Mouse (Mus musculus) megakaryocyte-erythroid progenitor cell, adult 5 weeks (primary cell): ENCODE measurements around the gene Olfr1406. TPM values are rescaled to one million over a fixed set of nuclear protein-coding genes. Genes with fewer than 3 reads are reported as not detected.

ENCODE experiments used
- polyA plus RNA-seq: library from polyadenylated mRNA; stranded (reverse); fragments of >175 nt; gene quantifications from 2 replicates; pipeline ENCODE4 v1.2.3, GENCODE M21; 2012

Gene Olfr1406
- not detected in 2 replicates for polyA plus RNA-seq

DNA sequence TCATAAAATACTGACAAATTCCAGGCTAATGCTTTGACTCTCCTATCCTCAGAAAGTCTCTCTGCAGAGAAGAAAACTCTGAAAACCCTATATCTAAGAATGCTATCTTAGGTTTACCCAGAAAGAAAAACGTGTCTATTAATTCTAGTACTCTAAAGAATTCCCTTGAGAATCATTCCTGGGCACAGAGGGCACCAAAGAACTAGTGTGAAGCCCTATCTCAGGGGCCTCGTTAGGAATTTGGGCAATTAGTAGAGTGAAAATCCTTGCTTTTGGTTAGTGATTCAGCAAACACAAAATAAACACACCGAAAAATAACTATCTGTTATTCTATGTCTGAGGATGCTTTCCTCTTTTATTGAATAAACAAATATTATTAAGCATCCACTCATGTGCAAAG, at the start of gene Olfr1406:
Gene Olfr1406 (minus strand): TSS at position 101 of the 400 bp plus-strand sequence.

DNA sequence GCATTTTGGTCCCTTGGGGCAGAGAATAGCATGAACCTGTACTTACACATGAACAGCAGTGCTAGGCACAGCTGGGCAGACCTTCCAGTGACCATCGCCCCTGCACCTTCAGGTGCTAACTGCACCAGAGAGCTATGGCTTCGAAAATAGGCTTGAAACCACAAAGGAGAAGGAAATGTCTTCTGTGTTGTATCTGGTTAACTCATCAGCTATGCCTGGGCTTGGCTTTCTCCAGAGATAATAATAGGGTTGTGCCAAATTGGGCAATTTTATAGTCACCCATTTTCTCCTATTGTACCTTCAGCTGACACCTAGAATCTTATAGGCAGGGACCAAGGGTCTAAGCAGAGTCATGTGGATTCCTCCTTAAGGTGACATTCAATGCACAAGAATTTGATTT, 36.6 kb upstream of the Olfr1406 start, which contains the start of gene Fcer1a:
Gene Fcer1a (minus strand): TSS at position 134 of the 400 bp plus-strand sequence.

DNA sequence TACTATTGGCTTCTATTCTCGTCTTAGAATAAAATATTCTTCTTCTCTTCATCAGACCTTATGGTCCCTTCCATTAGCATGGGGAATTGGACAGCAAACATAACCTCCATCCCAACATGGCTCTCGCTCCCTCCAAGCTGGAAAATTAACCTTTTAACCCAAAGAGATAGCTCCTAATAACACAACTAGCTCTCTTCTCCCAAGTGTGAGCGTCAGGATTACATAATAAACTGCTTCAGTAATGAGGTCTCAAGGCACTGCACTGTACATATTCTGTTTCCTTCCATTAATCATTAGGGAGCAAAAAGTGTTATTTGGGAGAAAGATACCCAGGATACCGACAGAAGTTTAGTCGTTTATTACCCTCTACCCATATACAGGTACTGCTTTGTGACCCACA, 21.7 kb upstream of the Olfr1406 start, which contains the start of gene Olfr1404:
Gene Olfr1404 (plus strand): TSS at position 301 of the 400 bp plus-strand sequence.

DNA sequence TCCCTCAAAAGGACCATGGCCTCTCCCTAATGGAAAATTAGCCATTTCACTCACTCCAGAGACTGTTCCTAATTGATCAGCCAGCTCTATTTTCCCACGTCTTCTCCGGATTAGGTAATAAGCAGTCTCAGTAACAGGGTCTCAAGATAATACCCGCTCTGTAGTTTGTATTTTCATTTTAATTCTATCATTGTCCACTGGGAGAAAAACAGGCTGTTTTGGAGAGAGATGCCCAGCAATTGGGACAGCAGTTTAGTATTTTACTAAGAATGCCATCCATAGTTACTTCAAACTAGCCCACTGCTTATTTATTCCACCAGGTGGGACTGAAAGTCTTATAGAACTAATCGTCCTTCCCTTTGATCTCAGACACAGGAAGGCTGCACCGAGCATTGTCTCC, 7.1 kb upstream of the Olfr1406 start, which contains the start of gene Olfr218:
Gene Olfr218 (plus strand): TSS at position 301 of the 400 bp plus-strand sequence.

DNA sequence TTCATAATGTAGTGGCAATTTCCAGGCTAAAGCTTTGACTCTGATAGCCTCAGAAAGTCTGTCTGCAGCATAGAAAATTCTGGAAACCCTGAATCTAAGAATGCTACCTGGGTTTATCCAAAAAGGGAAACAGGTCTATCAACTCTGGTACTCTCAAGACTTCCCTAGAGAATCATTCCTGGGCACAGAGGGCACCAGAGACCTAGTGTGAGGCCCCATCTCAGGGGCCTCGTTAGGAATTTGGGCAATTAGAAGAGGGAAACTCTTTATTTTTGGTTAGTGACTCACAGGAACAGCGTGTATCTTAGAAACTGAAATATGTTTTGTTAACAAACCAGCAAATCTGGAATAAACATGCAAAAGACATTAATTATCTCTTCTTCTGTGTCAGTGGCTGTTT, 53.2 kb downstream of the Olfr1406 start, which contains the start of gene Olfr1408:
Gene Olfr1408 (minus strand): TSS at position 101 of the 400 bp plus-strand sequence.

Other genes starting within 250 kb of the Olfr1406 start
- gene Olfr16, start 240.2 kb downstream of the Olfr1406 start, polyA plus RNA-seq: not detected in 2 replicates
- gene Olfr1408, start 53.3 kb downstream of the Olfr1406 start, polyA plus RNA-seq: not detected in 2 replicates
- not detected in 2 replicates for gene Olfr218, start 7.2 kb upstream of the Olfr1406 start, polyA plus RNA-seq
- not detected in 2 replicates for gene Olfr1404, start 21.8 kb upstream of the Olfr1406 start, polyA plus RNA-seq
- 0.15 and 0.29 TPM in 2 replicates for gene Fcer1a, start 36.6 kb upstream of the Olfr1406 start, polyA plus RNA-seq
- gene Olfr418, start 75.4 kb upstream of the Olfr1406 start, polyA plus RNA-seq: not detected in 2 replicates
- gene Mptx2, start 87.1 kb upstream of the Olfr1406 start, polyA plus RNA-seq: not detected in 2 replicates
- gene Ackr1, start 143.1 kb upstream of the Olfr1406 start, polyA plus RNA-seq: not detected in 2 replicates
- 3.0 and 4.7 TPM in 2 replicates for gene Aim2, start 160.2 kb upstream of the Olfr1406 start, polyA plus RNA-seq
- 0.19 and 0.34 TPM in 2 replicates for gene Cadm3, start 177.1 kb upstream of the Olfr1406 start, polyA plus RNA-seq